Mouse (Mus musculus) forebrain, embryonic 12.5 days (tissue): ENCODE measurements around the gene En2. TPM values are rescaled to one million over a fixed set of nuclear protein-coding genes. Genes with fewer than 3 reads are reported as not detected.
A peak's percentile ranks its signal among the peaks of the same experiment; 100 is the strongest.

Experiments used
- ATAC-seq: fragments of 200-750 bp; cut with Nextera tagmentation; 2 replicates; pipeline ENCODE4 v1.8.0; 2017; ENCODE audit warnings: moderate TSS enrichment; ENCODE audit not compliant: low FRiP score
- H3K27ac ChIP-seq: fragments of 300-500 bp; sonication (generic); 2 replicates; pipeline ENCODE4 v1.5.1; 2016; ENCODE audit warnings: mild to moderate bottlenecking
- H3K27me3 ChIP-seq: fragments of 300-500 bp; sonication (generic); 2 replicates; pipeline ENCODE4 v1.6.1; 2016; ENCODE audit warnings: mild to moderate bottlenecking
- H3K36me3 ChIP-seq: fragments of 300-500 bp; sonication (generic); replicated peaks from 2 replicates; pipeline ENCODE4 v1.6.1; 2016; ENCODE audit warnings: mild to moderate bottlenecking
- H3K4me1 ChIP-seq: fragments of 300-500 bp; sonication (generic); 2 replicates; pipeline ENCODE4 v1.6.1; 2016
- H3K4me2 ChIP-seq: fragments of 300-500 bp; sonication (generic); 2 replicates; pipeline ENCODE4 v1.6.1; 2016; ENCODE audit warnings: mild to moderate bottlenecking, moderate library complexity
- H3K4me3 ChIP-seq: fragments of 300-500 bp; sonication (generic); replicated peaks from 2 replicates; pipeline ENCODE4 v1.5.1; 2016; ENCODE audit warnings: mild to moderate bottlenecking
- H3K9ac ChIP-seq: fragments of 300-500 bp; sonication (generic); 2 replicates; pipeline ENCODE4 v1.6.1; 2016; ENCODE audit warnings: mild to moderate bottlenecking
- H3K9me3 ChIP-seq: fragments of 300-500 bp; sonication (generic); 2 replicates; pipeline ENCODE4 v1.6.1; 2016
- WGBS: fragments of 180-500 bp; shearing (Covaris S2); methylation state at CpG from one replicate; pipeline ENCODE4 v1.1.7; 2016; 5-methylcytosine and 5-hydroxymethylcytosine counted together
- polyA plus RNA-seq: library from polyadenylated mRNA; unstranded; fragments of >200 nt; fragmentation: Nextera tagmentation; extraction: Ambion mirVana; gene quantifications from 2 replicates; pipeline ENCODE4 v1.2.1, GENCODE M21; 2016

The En2 gene
- not detected in 2 replicates for polyA plus RNA-seq

DNA sequence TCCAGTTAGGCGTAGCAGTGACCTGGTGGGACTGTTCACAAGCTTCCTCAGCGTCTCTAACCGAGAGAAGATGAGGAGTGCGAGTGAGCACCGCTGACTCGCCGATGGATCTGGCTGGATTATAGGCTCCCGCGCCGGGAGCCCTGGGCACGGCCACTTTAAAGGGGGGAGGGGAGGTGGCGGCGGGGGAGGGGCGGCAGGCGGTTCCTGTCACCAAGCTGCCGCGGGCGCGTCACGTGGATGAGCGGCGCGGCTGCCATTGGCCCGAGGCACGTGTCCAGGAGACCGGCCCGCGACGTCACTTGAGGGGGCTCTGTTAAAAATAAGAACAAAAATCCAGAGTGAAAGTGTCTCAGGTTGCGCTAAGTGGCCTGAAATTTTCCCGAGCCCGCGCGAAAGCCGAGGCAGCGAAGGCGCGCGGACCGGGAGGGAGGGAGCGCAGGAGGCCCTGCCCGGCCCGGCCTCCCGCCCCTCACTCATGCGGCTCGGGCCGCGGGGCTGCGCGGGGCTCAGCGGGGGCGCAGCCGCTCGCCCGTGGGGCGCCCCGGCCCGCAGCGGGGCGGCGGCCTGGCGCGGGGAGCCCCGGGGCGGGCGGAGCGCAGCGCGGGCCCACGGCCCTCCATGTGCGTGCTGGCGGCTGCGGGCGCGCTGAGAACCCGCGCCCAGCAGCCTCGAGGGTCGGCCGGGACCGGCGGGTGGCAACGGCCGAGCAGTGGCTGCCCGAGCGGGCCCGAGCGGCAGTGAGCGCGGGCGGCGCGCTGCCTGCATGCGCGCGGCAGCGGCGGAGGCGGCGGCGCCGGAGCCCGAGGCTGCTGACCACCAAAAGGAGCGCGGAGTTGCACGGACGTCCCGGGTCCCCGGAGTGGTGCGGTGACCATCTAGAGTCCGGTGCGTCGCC is at the start of gene En2:
En2 (plus strand) TSS at position 337 of the 898 bp plus-strand sequence.
- peak within 1 kb of the TSS; percentile 43 for H3K4me3 ChIP-seq
- peak; percentile 85 for ATAC-seq
- under 1% methylated on average over 110 of the region's 113 CpGs for WGBS
- peaks cover 27% of the 10 kb centered on the region for H3K4me1 ChIP-seq
- no peaks in the 10 kb centered on the region for H3K9me3 ChIP-seq
- H3K4me2 ChIP-seq, result peak within 1 kb of the TSS; percentile 70
- H3K9ac ChIP-seq, result no peak within 1 kb of the TSS
- H3K27me3 ChIP-seq, result peaks cover 98% of the 10 kb centered on the region
- no peak within 1 kb of the TSS for H3K27ac ChIP-seq
- no peaks in the 10 kb centered on the region for H3K36me3 ChIP-seq

DNA sequence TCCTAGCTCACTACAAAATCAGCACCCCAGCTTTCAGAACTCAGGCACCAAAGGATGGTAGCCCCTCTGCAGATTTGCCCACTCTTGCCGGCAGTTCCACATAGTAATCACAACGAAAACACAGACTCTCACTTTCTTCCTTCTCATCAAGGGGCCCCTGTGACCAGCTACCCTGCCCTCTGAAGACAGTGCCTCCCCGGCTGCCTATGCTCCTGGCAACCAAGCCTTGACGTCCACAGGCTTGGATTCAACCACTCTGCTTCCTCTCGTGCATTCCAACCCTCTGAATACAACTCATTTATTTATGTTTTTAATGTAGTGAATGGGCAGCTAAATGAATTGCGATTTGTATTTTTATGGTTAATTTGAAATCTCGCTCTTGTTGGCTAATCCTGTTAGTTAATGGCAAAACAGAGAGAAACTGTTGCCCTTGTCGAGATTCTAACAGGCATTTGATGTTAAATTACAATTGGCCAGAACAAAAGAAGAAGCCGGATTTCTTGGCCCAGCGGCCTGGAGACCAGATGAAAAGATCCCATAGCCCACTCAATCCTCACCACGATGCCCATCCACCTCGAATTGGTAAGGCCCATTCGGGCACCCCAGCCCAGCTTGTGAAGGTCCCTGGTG is 48.1 kb upstream of the En2 start:
- peaks cover 17% of the 10 kb centered on the region for H3K4me1 ChIP-seq
- no peaks in the 10 kb centered on the region for H3K36me3 ChIP-seq
- no peak overlapping the region for H3K4me3 ChIP-seq
- under 1% methylated on average over 13 of the region's 13 CpGs for WGBS
- ATAC-seq, result no peak
- H3K27me3 ChIP-seq, result peaks cover 76% of the 10 kb centered on the region
- no peak overlapping the region for H3K9ac ChIP-seq
- no peaks in the 10 kb centered on the region for H3K9me3 ChIP-seq
- H3K27ac ChIP-seq, result no peak overlapping the region
- H3K4me2 ChIP-seq, result no peak overlapping the region

DNA sequence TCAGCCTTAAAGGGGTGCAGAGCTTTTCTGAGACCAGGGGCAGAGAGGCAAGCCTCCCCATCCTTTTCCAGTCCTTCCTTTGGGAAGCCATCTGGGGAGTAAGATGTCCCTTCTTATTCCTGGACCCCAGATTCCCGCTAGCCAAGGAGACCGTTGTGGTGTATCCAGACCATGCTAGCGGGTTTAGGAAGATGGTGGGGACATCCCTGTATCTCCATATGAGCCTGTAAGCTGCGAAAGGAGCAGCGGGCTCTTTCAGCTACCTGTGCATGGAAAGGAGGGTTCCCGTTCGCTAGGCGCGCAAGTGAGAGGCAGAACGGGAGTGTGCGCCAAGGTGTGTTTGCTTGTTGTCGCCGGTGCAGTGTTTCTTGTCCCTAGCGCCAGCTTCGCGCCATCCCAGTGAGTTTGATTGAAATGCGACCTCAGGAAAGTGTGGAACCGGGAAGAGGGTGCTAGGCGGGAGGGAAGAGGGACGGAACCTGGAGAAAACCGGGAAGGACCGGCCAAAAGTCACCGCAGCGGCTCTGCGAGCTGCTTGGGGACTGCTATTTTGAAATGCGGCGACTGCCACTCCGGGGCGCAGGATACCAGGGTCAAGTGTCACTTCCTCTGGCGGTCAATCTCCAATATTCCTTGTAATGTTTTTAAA is 47.5 kb upstream of the En2 start:
- ATAC-seq, result no peak
- Histone ChIP-seq H3K27me3 (peaks cover 79% of the 10 kb centered on the region), H3K4me2 (peak overlapping the region; percentile 34), H3K36me3 (no peaks in the 10 kb centered on the region), H3K9me3 (no peaks in the 10 kb centered on the region), H3K4me1 (peaks cover 18% of the 10 kb centered on the region), H3K27ac (no peak overlapping the region), H3K4me3 (peak overlapping the region; percentile 18), H3K9ac (no peak overlapping the region)
- under 1% methylated on average over 30 of the region's 30 CpGs for WGBS

DNA sequence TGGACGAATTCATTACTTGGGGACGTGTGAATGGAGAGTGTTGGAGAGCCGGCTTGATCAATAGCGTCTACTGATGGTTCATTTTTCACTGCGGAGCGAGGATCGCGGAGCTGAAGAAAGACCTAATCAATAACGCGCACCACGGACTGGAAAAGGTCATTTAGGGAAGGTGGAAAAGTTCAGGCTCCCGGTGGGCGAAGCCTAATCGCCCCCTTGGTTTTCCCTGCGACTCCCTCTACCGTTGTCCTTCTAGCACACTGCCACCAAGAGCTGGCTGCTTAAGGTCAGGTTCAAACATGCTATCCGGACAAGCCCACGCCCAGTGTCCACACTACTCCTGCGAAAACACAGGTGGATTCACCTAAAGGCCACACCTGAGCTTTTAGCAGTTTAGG is 47.0 kb upstream of the En2 start:
- H3K4me1 ChIP-seq, result peaks cover 23% of the 10 kb centered on the region
- H3K9ac ChIP-seq, result no peak overlapping the region
- H3K27ac ChIP-seq, result no peak overlapping the region
- ATAC-seq, result no peak
- H3K9me3 ChIP-seq, result no peaks in the 10 kb centered on the region
- peak overlapping the region; percentile 34; the same call in 1 of the 2 replicates for H3K4me2 ChIP-seq
- H3K27me3 ChIP-seq, result peaks cover 82% of the 10 kb centered on the region
- WGBS, result under 1% methylated on average over 19 of the region's 19 CpGs
- peak overlapping the region; percentile 18 for H3K4me3 ChIP-seq
- H3K36me3 ChIP-seq, result no peaks in the 10 kb centered on the region

DNA sequence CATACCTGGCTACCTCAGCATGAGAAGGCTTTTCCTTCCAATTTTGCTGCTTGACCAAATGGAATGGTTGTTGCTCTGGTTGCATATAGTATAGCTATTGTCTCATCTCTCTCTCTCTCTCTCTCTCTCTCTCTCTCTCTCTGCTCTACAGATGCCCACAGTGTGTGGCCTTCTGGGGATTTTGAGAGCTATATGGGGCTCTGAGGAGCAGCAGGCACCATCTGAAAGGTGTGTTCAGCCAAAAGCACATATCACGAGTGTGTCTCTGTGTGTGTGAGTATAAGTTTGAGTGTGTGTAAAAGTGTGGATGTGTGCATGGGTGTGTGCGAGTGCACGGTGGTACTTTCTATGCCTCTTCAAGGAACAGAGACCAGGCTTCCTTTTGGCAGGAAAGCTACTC is 45.9 kb upstream of the En2 start:
- no peak overlapping the region for H3K27ac ChIP-seq
- no peak overlapping the region for H3K9ac ChIP-seq
- H3K27me3 ChIP-seq, result peaks cover 83% of the 10 kb centered on the region
- no peaks in the 10 kb centered on the region for H3K36me3 ChIP-seq
- H3K9me3 ChIP-seq, result no peaks in the 10 kb centered on the region
- WGBS, result 24% methylated on average over 3 of the region's 3 CpGs
- no peak overlapping the region for H3K4me2 ChIP-seq
- H3K4me1 ChIP-seq, result peaks cover 33% of the 10 kb centered on the region
- no peak for ATAC-seq
- H3K4me3 ChIP-seq, result no peak overlapping the region

DNA sequence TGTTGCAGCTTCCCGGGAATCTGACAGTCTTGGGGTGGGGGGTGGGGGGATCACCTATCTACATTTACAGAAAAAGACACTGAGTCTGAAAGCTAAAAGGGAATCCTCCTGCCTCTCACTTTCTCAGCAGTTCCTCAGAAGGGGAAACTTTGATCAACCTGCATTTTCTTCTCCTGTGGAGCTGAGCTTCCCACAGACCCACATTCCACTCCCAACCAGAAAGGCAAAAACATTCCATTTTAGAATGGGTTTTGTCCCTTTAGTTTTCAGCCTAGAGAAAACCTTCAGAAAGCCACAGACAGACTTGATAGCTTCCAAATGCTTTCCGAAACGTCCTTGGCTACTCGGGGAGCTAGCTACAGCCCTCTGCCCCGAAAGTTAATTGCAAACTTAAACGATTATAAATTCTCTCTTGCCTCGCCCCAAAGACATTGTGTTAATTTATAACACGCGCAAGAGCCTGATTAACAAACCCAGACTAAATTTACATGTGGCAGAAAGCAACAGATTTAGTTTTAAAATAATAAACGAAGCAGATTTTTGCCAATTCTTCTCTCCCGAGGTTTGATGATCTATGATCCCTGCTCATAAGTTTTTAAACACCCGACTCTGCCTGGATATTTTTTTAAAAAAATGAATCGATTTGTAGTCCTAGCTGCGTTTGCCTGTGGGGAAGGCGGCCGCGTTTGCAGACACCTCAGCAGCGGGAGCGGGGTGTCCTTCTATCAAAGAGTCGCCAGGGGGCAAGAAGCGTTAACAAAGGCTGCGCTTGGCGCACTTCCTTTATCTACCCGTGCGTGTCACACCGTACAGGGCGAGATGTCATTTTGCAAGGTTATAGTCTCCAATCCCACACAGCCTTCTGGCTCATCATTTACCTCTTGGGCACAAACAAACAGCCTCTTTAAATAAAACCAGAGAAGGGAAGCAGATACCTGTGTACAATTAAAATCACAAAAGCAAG is 42.7 kb upstream of the En2 start:
- ATAC-seq, result peak; percentile 83; the same call in 1 of the 2 replicates
- H3K4me2 ChIP-seq, result no peak overlapping the region
- H3K27me3 ChIP-seq, result peaks cover 97% of the 10 kb centered on the region
- H3K27ac ChIP-seq, result no peak overlapping the region
- H3K9me3 ChIP-seq, result no peaks in the 10 kb centered on the region
- no peak overlapping the region for H3K9ac ChIP-seq
- peaks cover 24% of the 10 kb centered on the region for H3K4me1 ChIP-seq
- no peaks in the 10 kb centered on the region for H3K36me3 ChIP-seq
- H3K4me3 ChIP-seq, result no peak overlapping the region
- WGBS, result under 1% methylated on average over 27 of the region's 27 CpGs

DNA sequence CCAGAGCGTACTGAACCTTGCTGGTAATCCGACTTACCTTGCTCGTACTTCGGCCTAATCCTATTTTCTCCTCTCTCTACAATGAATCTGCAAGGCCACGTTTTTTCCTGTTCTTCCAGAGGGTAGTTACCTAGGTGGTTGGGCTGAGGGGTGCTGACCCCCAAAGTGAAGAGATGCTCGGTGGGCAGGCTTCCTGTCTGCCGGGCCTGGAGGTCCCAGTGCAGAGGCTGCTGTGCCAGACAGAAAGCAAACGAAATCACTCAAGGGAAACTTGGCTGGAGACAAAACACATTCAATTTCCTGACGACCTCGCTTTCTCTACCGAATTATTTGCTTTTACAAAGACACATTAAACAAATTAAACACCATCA is 42.1 kb upstream of the En2 start:
- Histone ChIP-seq H3K4me3 (no peak overlapping the region), H3K9ac (no peak overlapping the region), H3K27ac (no peak overlapping the region), H3K4me1 (peaks cover 18% of the 10 kb centered on the region), H3K27me3 (peaks cover 97% of the 10 kb centered on the region), H3K36me3 (no peaks in the 10 kb centered on the region), H3K9me3 (no peaks in the 10 kb centered on the region), H3K4me2 (no peak overlapping the region)
- WGBS, result 2% methylated on average over 11 of the region's 11 CpGs
- no peak for ATAC-seq

DNA sequence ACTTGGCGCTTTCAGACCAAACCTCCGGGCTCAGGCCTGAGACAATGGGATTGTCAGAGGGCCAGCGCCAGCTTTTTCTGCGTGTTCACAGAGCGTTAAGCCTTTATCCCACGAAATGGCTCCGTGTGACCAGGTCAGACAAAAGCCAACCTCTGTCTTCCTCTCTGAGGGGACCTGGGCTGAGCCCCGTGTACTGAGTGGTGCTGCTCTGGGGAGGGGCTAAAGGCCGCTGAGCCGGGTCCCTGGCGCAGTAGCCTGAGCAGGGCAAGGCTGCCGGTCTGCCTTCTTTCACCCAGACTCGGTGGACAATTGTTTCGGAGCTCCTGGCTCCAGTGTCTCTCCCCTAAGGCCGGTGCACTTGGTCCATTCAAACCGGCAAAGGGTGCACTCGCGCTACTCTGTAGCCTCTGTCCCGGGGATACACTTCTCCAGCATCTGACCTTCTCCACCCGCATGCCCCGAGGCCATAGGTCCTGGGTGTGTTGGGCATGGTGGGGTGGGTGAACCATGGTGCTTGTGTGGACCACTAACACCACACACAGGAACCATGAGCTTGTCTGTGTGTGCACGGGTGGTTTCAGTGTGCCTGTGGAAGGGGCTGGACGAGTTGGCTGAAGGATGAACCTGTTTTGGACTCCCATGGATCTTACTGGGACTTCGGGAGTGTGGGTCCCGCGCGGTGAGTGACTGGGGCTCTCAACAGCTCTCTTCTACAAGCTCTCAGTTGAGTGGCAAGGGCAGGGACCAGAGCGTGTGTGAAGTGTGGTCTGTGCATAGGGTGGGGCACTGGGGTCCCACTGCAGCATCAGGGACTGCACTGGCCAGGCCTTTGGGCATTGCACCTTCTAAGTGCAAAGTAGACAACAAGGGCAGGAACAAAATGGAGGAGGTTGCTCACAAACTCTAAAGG is 40.9 kb upstream of the En2 start:
- no peaks in the 10 kb centered on the region for H3K9me3 ChIP-seq
- peak; percentile 44; the same call in 1 of the 2 replicates for ATAC-seq
- no peak overlapping the region for H3K9ac ChIP-seq
- no peaks in the 10 kb centered on the region for H3K36me3 ChIP-seq
- no peak overlapping the region for H3K27ac ChIP-seq
- peak overlapping the region; percentile 13; the same call in 1 of the 2 replicates for H3K4me3 ChIP-seq
- peaks cover 16% of the 10 kb centered on the region for H3K4me1 ChIP-seq
- H3K4me2 ChIP-seq, result peak overlapping the region; percentile 30
- WGBS, result 4% methylated on average over 28 of the region's 28 CpGs
- H3K27me3 ChIP-seq, result peaks cover 95% of the 10 kb centered on the region

DNA sequence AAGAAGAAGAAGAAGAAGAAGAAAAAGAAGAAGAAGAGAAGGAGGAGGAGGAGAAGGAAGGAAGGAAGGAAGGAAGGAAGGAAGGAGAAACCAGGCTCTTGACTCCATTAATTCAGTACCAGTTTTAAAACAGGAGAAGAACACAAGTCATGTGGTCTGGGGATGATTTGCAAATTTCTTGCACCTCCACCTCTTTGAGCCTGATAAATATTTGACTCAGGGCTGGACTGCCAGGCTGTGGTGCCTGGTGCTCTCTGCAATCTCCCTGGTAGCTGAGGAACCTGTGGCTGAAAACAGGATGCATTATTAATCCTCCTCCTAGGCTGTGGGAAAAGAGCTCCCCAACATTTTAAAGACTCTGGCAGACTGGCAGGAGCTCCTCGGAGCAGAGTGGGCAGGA is 36.6 kb upstream of the En2 start:
- H3K36me3 ChIP-seq, result no peaks in the 10 kb centered on the region
- H3K4me1 ChIP-seq, result peaks cover 7% of the 10 kb centered on the region
- no peak overlapping the region for H3K4me2 ChIP-seq
- H3K27me3 ChIP-seq, result peaks cover 88% of the 10 kb centered on the region
- H3K27ac ChIP-seq, result no peak overlapping the region
- no peak overlapping the region for H3K9ac ChIP-seq
- no peak for ATAC-seq
- H3K9me3 ChIP-seq, result no peaks in the 10 kb centered on the region
- H3K4me3 ChIP-seq, result no peak overlapping the region
- 48% methylated on average over 1 of the region's 1 CpGs for WGBS

DNA sequence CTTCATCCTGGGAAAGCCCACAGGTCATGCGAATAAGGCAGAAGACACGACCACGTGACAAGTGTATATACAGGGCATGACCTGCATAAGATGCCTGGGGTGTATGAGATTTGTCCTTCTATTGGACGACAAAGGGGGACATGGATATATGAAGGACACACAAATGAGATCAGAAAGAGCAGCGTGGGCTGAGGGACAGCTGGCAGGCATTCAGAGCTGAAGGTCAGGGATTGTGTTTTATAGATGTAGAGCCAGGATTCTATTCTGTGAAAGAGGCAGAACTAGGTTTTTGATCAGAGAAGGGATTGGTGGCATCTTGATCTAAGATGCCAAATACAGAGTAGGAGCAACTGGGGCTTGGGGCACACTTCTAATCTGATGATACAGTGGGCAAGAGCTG is 33.3 kb upstream of the En2 start:
- no peak for ATAC-seq
- H3K27ac ChIP-seq, result no peak overlapping the region
- WGBS, result 89% methylated on average over 5 of the region's 5 CpGs
- H3K4me1 ChIP-seq, result no peaks in the 10 kb centered on the region
- H3K4me2 ChIP-seq, result no peak overlapping the region
- H3K9ac ChIP-seq, result no peak overlapping the region
- no peaks in the 10 kb centered on the region for H3K9me3 ChIP-seq
- H3K36me3 ChIP-seq, result no peaks in the 10 kb centered on the region
- no peak overlapping the region for H3K4me3 ChIP-seq
- H3K27me3 ChIP-seq, result peaks cover 75% of the 10 kb centered on the region

DNA sequence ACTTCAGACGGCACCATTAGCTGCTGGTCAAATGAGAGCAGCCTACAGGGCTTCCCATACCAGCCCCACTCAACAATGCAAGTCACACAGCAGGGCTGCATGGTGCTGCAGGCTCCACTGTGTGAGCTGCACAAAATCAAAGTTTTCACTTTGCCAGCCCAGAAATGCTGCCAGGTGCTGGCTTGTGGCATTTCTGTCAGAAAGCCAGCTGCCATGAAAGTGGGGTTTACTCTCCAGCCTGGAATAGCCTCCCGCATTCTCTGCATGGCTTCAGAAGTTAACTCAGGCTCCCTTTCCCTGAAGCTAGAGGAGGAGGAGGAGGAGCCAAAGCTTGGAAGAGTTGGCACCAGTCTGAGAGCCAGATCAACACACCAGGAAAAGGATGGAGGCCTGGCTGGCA is 29.1 kb upstream of the En2 start:
- peaks cover 41% of the 10 kb centered on the region for H3K27me3 ChIP-seq
- H3K4me1 ChIP-seq, result no peaks in the 10 kb centered on the region
- no peak for ATAC-seq
- no peak overlapping the region for H3K9ac ChIP-seq
- H3K9me3 ChIP-seq, result no peaks in the 10 kb centered on the region
- WGBS, result 39% methylated on average over 2 of the region's 2 CpGs
- H3K4me3 ChIP-seq, result no peak overlapping the region
- no peak overlapping the region for H3K27ac ChIP-seq
- H3K4me2 ChIP-seq, result no peak overlapping the region
- H3K36me3 ChIP-seq, result no peaks in the 10 kb centered on the region
